27 mouse cellular contexts compared by ENCODE assay signal in genomic region chr16:95923991-95924390, GRCm38 (mm10).
DNase-seq lines count a peak whose midpoint lies in the region; ATAC-seq and TF ChIP-seq lines count a peak whose summit lies in the region.
"Had no signal": no experiment of that assay in that cellular context is flagged by ENCODE, and none has a peak within 500 bp of the region (broad histone marks: within the 10 kb centered on the region; RNA-seq: fewer than 3 reads in every experiment).

No protein-coding gene starts in this region.

- H3K27me3 ChIP-seq in E14TG2a.4 (ENCODE audit: insufficient read depth, low read length): no peaks in the 10 kb centered on the region
- no peaks in the 10 kb centered on the region for H3K27me3 ChIP-seq in intestine, embryonic 15.5 days (replicated peaks)
- H3K27me3 ChIP-seq in limb, embryonic 12.5 days: no peaks in the 10 kb centered on the region
- no peaks in the 10 kb centered on the region for H3K27me3 ChIP-seq in stomach, embryonic 16.5 days (ENCODE audit: control insufficient read depth, insufficient read depth, low read length)
- H3K27me3 ChIP-seq: embryonic facial prominence, embryonic 12.5 days; forebrain, embryonic 15.5 days; heart, embryonic 12.5 days; liver, embryonic 12.5 days; midbrain, embryonic 13.5 days had no signal

- TF ChIP-seq CTCF in E14TG2a.4 (conservative IDR thresholded peaks at IDR 0.05; ENCODE audit: low read length): no peak

- no peaks in the 10 kb centered on the region for H3K36me3 ChIP-seq in E14TG2a.4 (ENCODE audit: insufficient read depth, low read length)
- no peaks in the 10 kb centered on the region for H3K36me3 ChIP-seq in intestine, embryonic 15.5 days
- H3K36me3 ChIP-seq in limb, embryonic 12.5 days: no peaks in the 10 kb centered on the region
- H3K36me3 ChIP-seq in stomach, embryonic 16.5 days (ENCODE audit: control insufficient read depth, insufficient read depth, low read length): no peaks in the 10 kb centered on the region
- H3K36me3 ChIP-seq: embryonic facial prominence, embryonic 12.5 days; forebrain, embryonic 15.5 days; heart, embryonic 12.5 days; liver, embryonic 12.5 days; midbrain, embryonic 13.5 days had no signal

- 0 out of 2 replicates have a peak overlapping the region, but pooled peaks have one; percentile 5 for H3K4me3 ChIP-seq in E14TG2a.4 (replicated peaks; ENCODE audit: low read length)
- no peak overlapping the region for H3K4me3 ChIP-seq in intestine, embryonic 15.5 days (replicated peaks)
- no peak overlapping the region for H3K4me3 ChIP-seq in limb, embryonic 12.5 days (replicated peaks)
- no peak overlapping the region for H3K4me3 ChIP-seq in stomach, embryonic 16.5 days (replicated peaks; ENCODE audit: low read length)
- H3K4me3 ChIP-seq: embryonic facial prominence, embryonic 12.5 days; forebrain, embryonic 15.5 days; heart, adult 2 months; heart, embryonic 12.5 days; left cerebral cortex, adult 2 months; liver, embryonic 12.5 days; midbrain, embryonic 13.5 days had no signal

- no peak overlapping the region for H3K9ac ChIP-seq in intestine, embryonic 15.5 days
- no peak overlapping the region for H3K9ac ChIP-seq in limb, embryonic 12.5 days (replicated peaks)
- H3K9ac ChIP-seq in stomach, embryonic 16.5 days (ENCODE audit: low read length): no peak overlapping the region
- H3K9ac ChIP-seq: embryonic facial prominence, embryonic 12.5 days; forebrain, embryonic 15.5 days; heart, embryonic 12.5 days; liver, embryonic 12.5 days; liver, postnatal 0 days; midbrain, embryonic 13.5 days had no signal

- no peaks in the 10 kb centered on the region for H3K9me3 ChIP-seq in E14TG2a.4 (ENCODE audit: low read length)
- H3K9me3 ChIP-seq in intestine, embryonic 15.5 days: no peaks in the 10 kb centered on the region
- no peaks in the 10 kb centered on the region for H3K9me3 ChIP-seq in limb, embryonic 12.5 days
- no peaks in the 10 kb centered on the region for H3K9me3 ChIP-seq in stomach, embryonic 16.5 days (replicated peaks; ENCODE audit: control insufficient read depth, low read length)
- H3K9me3 ChIP-seq: embryonic facial prominence, embryonic 12.5 days; forebrain, embryonic 15.5 days; heart, embryonic 12.5 days; liver, embryonic 12.5 days; midbrain, embryonic 13.5 days had no signal

- peaks cover 20% of the 10 kb centered on the region for H3K4me1 ChIP-seq in E14TG2a.4 (replicated peaks; ENCODE audit: low read depth, low read length)
- H3K4me1 ChIP-seq in intestine, embryonic 15.5 days (replicated peaks): peaks cover 8% of the 10 kb centered on the region
- peaks cover 58% of the 10 kb centered on the region for H3K4me1 ChIP-seq in limb, embryonic 12.5 days (replicated peaks)
- peaks cover 18% of the 10 kb centered on the region; the same call in 1 of the 2 replicates for H3K4me1 ChIP-seq in stomach, embryonic 16.5 days (ENCODE audit: control insufficient read depth, insufficient read depth, low read length)
- H3K4me1 ChIP-seq: forebrain, embryonic 15.5 days; heart, embryonic 12.5 days; midbrain, embryonic 13.5 days had no signal

- H3K4me2 ChIP-seq in intestine, embryonic 15.5 days (replicated peaks): no peak overlapping the region
- H3K4me2 ChIP-seq in limb, embryonic 12.5 days: no peak overlapping the region
- no peak overlapping the region for H3K4me2 ChIP-seq in stomach, embryonic 16.5 days (ENCODE audit: low read depth, low read length)
- H3K4me2 ChIP-seq: embryonic facial prominence, embryonic 12.5 days; forebrain, embryonic 15.5 days; heart, embryonic 12.5 days; liver, embryonic 12.5 days; midbrain, embryonic 13.5 days had no signal

- no peak for DNase-seq in liver
- DNase-seq in urinary bladder, postnatal 25 days (ENCODE audit: low spot score): no peak
- no peak for DNase-seq in cerebellum, postnatal 10 days
- DNase-seq: adrenal gland, postnatal 10 days; cerebellum, adult 9-10 months; embryo, embryonic 11 days; gastrocnemius, postnatal 25 days; heart, adult 2 months; heart, postnatal 4 days; kidney, adult 11 months; kidney, postnatal 14 days; liver, postnatal 0 days; lung, postnatal 4 days; thymus, adult 2 months; thymus, postnatal 36 days had no signal

- 76% methylated on average over 7 of the region's 7 CpGs for WGBS in intestine, embryonic 15.5 days
- WGBS in limb, embryonic 12.5 days: 89% methylated on average over 7 of the region's 7 CpGs
- 79% methylated on average over 7 of the region's 7 CpGs for WGBS in stomach, embryonic 16.5 days

- no peak overlapping the region for H3K27ac ChIP-seq in intestine, embryonic 15.5 days
- H3K27ac ChIP-seq in limb, embryonic 12.5 days: peak overlapping the region; percentile 87
- H3K27ac ChIP-seq in stomach, embryonic 16.5 days (ENCODE audit: low read length): no peak overlapping the region
- H3K27ac ChIP-seq: forebrain, embryonic 15.5 days; heart, adult 2 months; hindbrain, postnatal 0 days; left cerebral cortex, adult 2 months; liver, embryonic 12.5 days; midbrain, embryonic 13.5 days had no signal

- ATAC-seq in intestine, embryonic 15.5 days: peak; percentile 34; the same call in 1 of the 2 replicates
- ATAC-seq in limb, embryonic 12.5 days (ENCODE audit: insufficient number of reproducible peaks, insufficient read depth, low FRiP score, low TSS enrichment, low read depth): no peak
- ATAC-seq in stomach, embryonic 16.5 days (ENCODE audit: insufficient read depth, low FRiP score): peak; percentile 59; the same call in 1 of the 2 replicates
- ATAC-seq: CD4-positive, CD25-positive, alpha-beta regulatory T cell, adult 4 months; forebrain, embryonic 15.5 days; hindbrain, postnatal 0 days; liver, embryonic 12.5 days; liver, postnatal 0 days; midbrain, embryonic 13.5 days had no signal
